Mouse (Mus musculus) urinary bladder, adult 18-20 months (tissue): ENCODE results near the gene Zfp846.

Experiments used
- DNase-seq, 2 experiments: peaks; one replicate each; pipeline ENCODE4 v3.0.0; 2022; ENCODE audit warnings: low spot score in 2 of 2, mixed read lengths in 2 of 2

The Zfp846 gene

DNA sequence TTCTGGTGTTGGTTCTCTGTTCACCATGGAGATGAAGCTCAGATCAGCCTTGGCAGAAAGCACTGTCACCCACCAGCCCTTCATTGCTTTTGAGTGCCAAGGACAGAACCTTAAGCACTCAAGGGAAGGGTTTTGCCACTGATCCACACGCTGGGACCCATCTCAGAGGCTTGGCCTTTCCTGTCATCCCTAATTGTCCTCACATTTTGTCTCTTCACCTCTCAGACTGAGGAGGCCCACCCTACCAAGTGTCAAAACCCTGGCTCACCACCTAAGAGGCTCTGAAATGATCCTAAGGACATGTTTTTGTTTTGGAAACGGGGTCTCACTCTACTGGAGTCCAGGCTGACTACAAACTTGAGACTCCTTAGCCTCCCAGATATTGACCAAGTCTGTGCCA is 55.7 kb downstream of the Zfp846 start:
- DNase-seq = no peak

GRCm38 (mm10) chr9:20638552-20638951 is 57.5 kb downstream of the Zfp846 start:
- DNase-seq = no peak

DNA sequence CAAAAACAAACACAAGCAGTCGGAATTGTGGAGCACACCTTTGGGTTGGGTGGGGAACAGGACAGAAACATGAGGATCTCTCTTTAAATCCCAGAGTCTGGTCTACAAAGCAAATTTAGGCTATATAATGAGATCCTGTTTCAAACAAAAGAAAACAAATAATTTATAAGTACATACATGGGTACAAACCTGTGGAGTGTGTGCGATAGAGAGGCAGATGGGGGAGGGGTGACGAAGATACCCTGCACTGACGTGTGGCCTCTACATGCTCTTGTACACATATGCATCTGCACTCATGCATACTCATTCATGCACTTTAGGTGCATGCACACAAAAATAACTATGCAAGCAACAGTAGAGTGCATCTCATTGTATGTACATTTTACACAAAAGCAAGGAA is 58.4 kb downstream of the Zfp846 start:
- no peak for DNase-seq

DNA sequence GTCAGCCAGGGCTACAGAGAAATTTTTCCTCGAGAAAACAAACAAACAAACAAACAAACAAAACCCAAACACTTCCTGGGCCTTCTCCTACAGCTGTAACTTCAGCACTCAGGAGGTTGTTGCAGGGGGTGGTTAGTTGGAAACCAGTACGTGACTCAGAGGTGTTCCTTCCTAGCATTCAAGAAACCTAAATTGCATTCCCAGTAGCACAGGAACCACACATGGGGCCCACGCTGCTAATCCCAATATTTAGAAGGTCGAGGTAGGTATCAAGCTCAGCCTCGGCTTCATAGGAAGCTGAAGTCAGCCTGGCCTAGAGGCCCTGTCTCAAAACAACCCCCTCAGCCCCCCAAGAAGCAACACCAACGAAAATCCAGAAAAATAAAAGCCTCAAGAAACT is 60.4 kb downstream of the Zfp846 start:
- DNase-seq = no peak

DNA sequence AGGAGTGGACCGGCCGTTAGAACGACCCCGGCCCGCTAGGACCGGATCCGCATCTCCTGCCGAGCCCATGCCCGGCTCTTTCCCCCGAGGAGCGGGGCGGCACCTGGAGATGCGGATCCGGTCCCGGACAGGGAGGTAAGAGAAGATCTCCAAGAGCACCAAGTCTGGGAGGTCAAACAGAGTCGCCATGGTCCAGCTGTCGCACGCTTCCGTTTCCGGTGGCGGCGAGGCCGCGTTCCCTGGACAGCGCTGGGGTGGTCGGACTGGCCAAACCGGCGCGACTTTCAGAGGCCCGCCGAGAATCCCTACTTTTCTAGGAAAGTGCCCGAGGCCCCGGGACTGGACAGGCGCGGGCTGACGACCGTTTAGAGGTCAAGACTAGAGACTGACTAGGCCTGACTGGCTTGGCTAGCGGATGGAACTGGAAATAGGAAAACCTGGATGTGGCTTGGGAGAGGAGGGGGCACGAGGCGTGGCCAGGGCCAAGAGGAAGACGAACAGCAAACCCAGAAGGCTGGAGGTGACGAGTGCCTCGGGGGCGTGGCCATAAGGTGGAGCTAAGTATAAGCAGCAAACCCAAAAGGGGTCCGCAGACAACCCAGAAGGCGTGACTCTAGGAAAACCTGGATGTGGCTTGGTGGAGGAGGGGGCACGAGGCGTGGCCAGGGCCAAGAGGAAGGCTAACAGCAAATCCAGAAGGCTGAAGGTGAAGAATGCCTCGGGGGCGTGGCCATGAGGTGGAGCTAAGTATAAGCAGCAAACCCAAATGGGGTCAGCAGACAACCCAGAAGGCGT is 61.2 kb downstream of the Zfp846 start, which contains the start of gene Ubl5:
TSS of gene Ubl5 (plus strand) at position 778 of the 795 bp plus-strand sequence.
- no peak for DNase-seq

DNA sequence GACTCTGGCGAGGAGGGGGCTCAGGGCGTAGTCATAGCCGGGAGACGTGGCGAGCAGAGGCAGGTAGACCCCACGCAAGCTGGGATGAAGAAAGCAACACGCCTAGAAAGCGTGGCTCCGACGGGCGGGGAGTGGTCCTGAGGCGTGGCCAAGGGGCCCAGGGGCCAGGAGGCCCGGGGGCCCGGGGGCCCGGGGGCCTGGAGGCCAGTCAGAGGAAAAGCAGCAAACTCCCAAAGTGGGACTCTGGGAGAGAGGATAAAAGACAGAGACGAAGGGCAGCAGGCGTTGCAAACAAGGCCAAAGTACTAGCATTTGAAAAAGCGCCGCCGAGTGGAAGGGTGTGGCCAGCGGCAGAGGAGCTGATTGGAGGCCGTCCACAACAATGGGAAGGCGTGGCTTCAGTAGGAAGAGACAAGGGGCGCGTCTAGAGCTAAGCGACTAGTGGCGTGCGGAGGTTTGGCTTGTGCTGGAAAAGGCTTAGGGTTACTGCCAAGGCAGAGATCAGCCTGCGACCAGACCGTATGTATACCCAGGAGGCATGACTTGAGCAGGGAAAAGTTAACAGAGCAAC is 61.9 kb downstream of the Zfp846 start:
- DNase-seq = peak; percentile 68 to 82

- DNase-seq = no peak
Measured at GRCm38 (mm10) chr9:20643781-20644180, 62.7 kb downstream of the Zfp846 start.

- peak; percentile 62 to 78 for DNase-seq
Measured at GRCm38 (mm10) chr9:20644360-20645081, 63.4 kb downstream of the Zfp846 start, which contains the start of gene Fbxl12. TSS of gene Fbxl12 (minus strand) at chr9:20644767.

GRCm38 (mm10) chr9:20645121-20645520 is 64.0 kb downstream of the Zfp846 start:
- DNase-seq = no peak

DNA sequence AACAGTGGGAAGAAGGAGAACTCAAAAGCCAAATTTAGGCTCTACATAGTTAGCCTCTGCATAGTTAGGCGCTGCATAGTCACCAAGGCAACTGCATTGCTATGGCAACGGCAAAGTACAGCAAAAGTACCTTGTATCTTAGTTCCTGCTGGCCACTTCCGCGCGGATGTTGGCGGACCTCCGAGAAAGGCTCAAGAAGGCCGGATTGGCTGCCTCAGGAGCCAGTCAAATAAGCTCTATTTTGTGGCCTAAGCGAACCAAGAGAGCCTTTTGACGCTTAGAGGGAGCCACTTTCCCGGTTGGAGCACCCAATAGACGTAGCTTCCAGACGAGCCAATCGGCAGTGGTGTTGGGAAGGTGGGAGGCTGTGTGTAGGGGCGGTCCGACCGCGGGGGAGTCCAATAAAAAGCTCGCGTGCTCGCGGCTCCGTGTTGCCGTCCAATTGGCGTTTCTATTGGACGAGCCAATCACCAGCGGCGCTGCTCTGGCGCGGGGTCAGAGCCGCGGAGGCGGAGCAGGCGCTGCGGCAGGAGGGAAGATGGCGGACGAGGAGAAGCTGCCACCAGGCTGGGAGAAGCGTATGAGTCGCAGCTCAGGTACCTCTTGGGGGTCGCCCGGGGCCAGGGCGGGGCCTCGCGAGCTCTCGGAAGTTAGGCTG is 70.6 kb downstream of the Zfp846 start, which contains the start of gene Pin1:
TSS of gene Pin1 (plus strand) at position 494 of the 658 bp plus-strand sequence.
- DNase-seq = peak; percentile 94 to 98

- no peak for DNase-seq
Measured at GRCm38 (mm10) chr9:20652260-20652658, 71.2 kb downstream of the Zfp846 start.

DNA sequence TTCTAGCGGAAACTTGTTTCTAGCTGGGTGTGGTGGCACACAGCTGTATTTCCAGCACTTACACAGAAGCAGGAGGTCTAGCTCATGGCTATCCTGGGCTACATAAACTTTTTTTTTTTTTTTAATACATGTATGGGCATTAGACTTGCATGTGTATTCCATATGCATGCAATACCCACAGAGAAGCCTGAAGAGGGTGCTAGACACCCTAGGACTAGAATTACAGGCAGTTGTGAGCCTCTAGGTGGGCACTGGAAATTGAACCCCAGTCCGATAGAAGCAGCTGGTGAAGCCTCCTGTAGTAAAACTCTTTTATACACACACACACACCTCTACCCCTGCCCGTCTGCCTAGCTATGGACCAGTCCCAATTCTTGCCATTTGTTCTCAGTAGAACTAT is 72.8 kb downstream of the Zfp846 start:
- DNase-seq = no peak
